Mouse (Mus musculus): ENCODE results near the gene Ccnl2. TPM values are rescaled to one million over a fixed set of nuclear protein-coding genes. Genes with fewer than 3 reads are reported as not detected.

The Ccnl2 gene
- total RNA-seq (2021) = 10 to 100 TPM; 75.5 to 83.2 TPM
- long read RNA-seq, full-length matches to known transcripts = 41 of 106 reads
- long read RNA-seq, partial matches to known transcripts = 41 of 106 reads
- long read RNA-seq, other reads (novel, unspliced or antisense) = 24 of 106 reads

GRCm38 (mm10) chr4:155811929-155812664, at the start of gene Ccnl2:
Gene Ccnl2, plus strand, starts transcription at chr4:155812489.
- DNase-seq (ENCODE audit: low spot score in 2 of 2) = peak; percentile 89 to 92

GRCm38 (mm10) chr4:155769496-155769879, 42.8 kb upstream of the Ccnl2 start:
- DNase-seq (ENCODE audit: low spot score in 2 of 2) = no peak

- peak; percentile 92 to 94 for DNase-seq (ENCODE audit: low spot score in 2 of 2)
Measured at GRCm38 (mm10) chr4:155769880-155770512, 42.3 kb upstream of the Ccnl2 start.

- DNase-seq (ENCODE audit: low spot score in 2 of 2) = no peak
Measured at GRCm38 (mm10) chr4:155770626-155771025, 41.7 kb upstream of the Ccnl2 start.

- no peak for DNase-seq (ENCODE audit: low spot score in 2 of 2)
Measured at GRCm38 (mm10) chr4:155771706-155772105, 40.6 kb upstream of the Ccnl2 start.

GRCm38 (mm10) chr4:155772786-155773185, 39.5 kb upstream of the Ccnl2 start:
- no peak for DNase-seq (ENCODE audit: low spot score in 2 of 2)

- DNase-seq (ENCODE audit: low spot score in 2 of 2) = no peak
Measured at GRCm38 (mm10) chr4:155773335-155774078, 38.8 kb upstream of the Ccnl2 start.

- DNase-seq (ENCODE audit: low spot score in 2 of 2) = peak; percentile 78 to 82
Measured at GRCm38 (mm10) chr4:155774280-155774754, 38.0 kb upstream of the Ccnl2 start, which contains the start of gene Vwa1. Gene Vwa1, minus strand, starts transcription at chr4:155774698.

- peak; percentile 64 to 72 for DNase-seq (ENCODE audit: low spot score in 2 of 2)
Measured at GRCm38 (mm10) chr4:155774971-155775740, 37.1 kb upstream of the Ccnl2 start.

GRCm38 (mm10) chr4:155775855-155776254, 36.4 kb upstream of the Ccnl2 start:
- DNase-seq (ENCODE audit: low spot score in 2 of 2) = peak in 1 of 2 experiments; percentile 45

GRCm38 (mm10) chr4:155776704-155777335, 35.5 kb upstream of the Ccnl2 start:
- DNase-seq (ENCODE audit: low spot score in 2 of 2) = no peak

- no peak for DNase-seq (ENCODE audit: low spot score in 2 of 2)
Measured at GRCm38 (mm10) chr4:155777816-155778215, 34.5 kb upstream of the Ccnl2 start.

GRCm38 (mm10) chr4:155779498-155779897, 32.8 kb upstream of the Ccnl2 start:
- DNase-seq (ENCODE audit: low spot score in 2 of 2) = no peak

GRCm38 (mm10) chr4:155780895-155781294, 31.4 kb upstream of the Ccnl2 start:
- no peak for DNase-seq (ENCODE audit: low spot score in 2 of 2)

- DNase-seq (ENCODE audit: low spot score in 2 of 2) = no peak
Measured at GRCm38 (mm10) chr4:155783486-155784080, 28.7 kb upstream of the Ccnl2 start.

GRCm38 (mm10) chr4:155784081-155784701, 28.1 kb upstream of the Ccnl2 start:
- DNase-seq (ENCODE audit: low spot score in 2 of 2) = peak; percentile 85 to 88

GRCm38 (mm10) chr4:155785246-155785645, 27.0 kb upstream of the Ccnl2 start:
- DNase-seq (ENCODE audit: low spot score in 2 of 2) = no peak

GRCm38 (mm10) chr4:155785819-155786218, 26.5 kb upstream of the Ccnl2 start, which contains the start of gene Tmem88b:
Gene Tmem88b, minus strand, starts transcription at chr4:155785874.
- no peak for DNase-seq (ENCODE audit: low spot score in 2 of 2)

GRCm38 (mm10) chr4:155788300-155788699, 24.0 kb upstream of the Ccnl2 start:
- no peak for DNase-seq (ENCODE audit: low spot score in 2 of 2)

All from layer of hippocampus, postnatal 10 days (tissue).